Comparison of ENCODE assay signal across 9 mouse cellular contexts in genomic region chr1:132851771-132852170, GRCm38 (mm10). TPM values are rescaled to one million over a fixed set of nuclear protein-coding genes. Genes with fewer than 3 reads are reported as not detected.
DNase-seq lines count a peak whose midpoint lies in the region; ATAC-seq lines count a peak whose summit lies in the region.
"Had no signal": no experiment of that assay in that cellular context is flagged by ENCODE, and none has a peak within 500 bp of the region (broad histone marks: within the 10 kb centered on the region; RNA-seq: fewer than 3 reads in every experiment).

No protein-coding gene starts in this region.

- 33% methylated on average over 4 of the region's 4 CpGs for WGBS in lung, embryonic 16.5 days
- WGBS in heart, embryonic 11.5 days (ENCODE audit: insufficient replicate concordance): 34% methylated on average over 4 of the region's 4 CpGs
- 25% methylated on average over 4 of the region's 4 CpGs for WGBS in midbrain, embryonic 14.5 days

- H3K27me3 ChIP-seq in lung, embryonic 16.5 days (ENCODE audit: control insufficient read depth, insufficient read depth, low read depth, low read length): no peaks in the 10 kb centered on the region
- H3K27me3 ChIP-seq in heart, embryonic 11.5 days (ENCODE audit: control insufficient read depth, insufficient read depth, low read length): no peaks in the 10 kb centered on the region
- H3K27me3 ChIP-seq in midbrain, embryonic 14.5 days (ENCODE audit: control insufficient read depth, insufficient read depth, low read length): no peaks in the 10 kb centered on the region

- no peak overlapping the region for H3K4me2 ChIP-seq in lung, embryonic 16.5 days (ENCODE audit: low read depth, low read length)
- no peak overlapping the region for H3K4me2 ChIP-seq in heart, embryonic 11.5 days
- H3K4me2 ChIP-seq in midbrain, embryonic 14.5 days (ENCODE audit: low read length): no peak overlapping the region

- H3K9me3 ChIP-seq in lung, embryonic 16.5 days (ENCODE audit: control insufficient read depth, low read length): peaks cover 4% of the 10 kb centered on the region
- H3K9me3 ChIP-seq in heart, embryonic 11.5 days (replicated peaks; ENCODE audit: control insufficient read depth, low read length): peaks cover 4% of the 10 kb centered on the region
- H3K9me3 ChIP-seq in midbrain, embryonic 14.5 days (ENCODE audit: control insufficient read depth, low read length): peaks cover 18% of the 10 kb centered on the region; the same call in 1 of the 2 replicates

- no peak overlapping the region for H3K9ac ChIP-seq in lung, embryonic 16.5 days (ENCODE audit: low read length)
- H3K9ac ChIP-seq in heart, embryonic 11.5 days (ENCODE audit: low read depth, low read length): no peak overlapping the region
- no peak overlapping the region for H3K9ac ChIP-seq in midbrain, embryonic 14.5 days (replicated peaks; ENCODE audit: low read length)

- H3K4me1 ChIP-seq in lung, embryonic 16.5 days (replicated peaks; ENCODE audit: control insufficient read depth, insufficient read depth, low read length): no peaks in the 10 kb centered on the region; the same call in none of the 2 replicates
- peaks cover 29% of the 10 kb centered on the region for H3K4me1 ChIP-seq in heart, embryonic 11.5 days (ENCODE audit: control insufficient read depth, insufficient read depth, low read length)
- H3K4me1 ChIP-seq in midbrain, embryonic 14.5 days (ENCODE audit: control insufficient read depth, insufficient read depth, low read length): peaks cover 4% of the 10 kb centered on the region

- H3K4me3 ChIP-seq in lung, embryonic 16.5 days (ENCODE audit: low read length): no peak overlapping the region
- no peak overlapping the region for H3K4me3 ChIP-seq in heart, embryonic 11.5 days (ENCODE audit: low read depth, low read length)
- H3K4me3 ChIP-seq in midbrain, embryonic 14.5 days (replicated peaks; ENCODE audit: low read depth, low read length): no peak overlapping the region

- H3K27ac ChIP-seq in lung, embryonic 16.5 days (ENCODE audit: low read length): no peak overlapping the region
- H3K27ac ChIP-seq in heart, embryonic 11.5 days (ENCODE audit: low read depth, low read length): peak overlapping the region; percentile 76
- peak overlapping the region; percentile 26; the same call in 1 of the 2 replicates for H3K27ac ChIP-seq in midbrain, embryonic 14.5 days (replicated peaks; ENCODE audit: low read depth, low read length)

- ATAC-seq in lung, embryonic 16.5 days (ENCODE audit: low read depth): peak; percentile 43; the same call in 1 of the 2 replicates
- ATAC-seq in heart, embryonic 11.5 days (replicated peaks; ENCODE audit: insufficient number of reproducible peaks, low FRiP score, low TSS enrichment): peak; percentile 63; the same call in 1 of the 2 replicates
- no peak for ATAC-seq in midbrain, embryonic 14.5 days (ENCODE audit: low FRiP score, low TSS enrichment)

- peak; percentile 72 to 76 for DNase-seq in adrenal gland, adult (ENCODE audit: inconsistent age in 2 of 2, low spot score in 1 of 2)
- no peak for DNase-seq in adrenal gland, postnatal 4 days (ENCODE audit: low spot score in 2 of 2)
- no peak for DNase-seq in lung, postnatal 25 days (ENCODE audit: low spot score)
- DNase-seq in midbrain, embryonic 14.5 days: peak; percentile 62
- DNase-seq in thymus, postnatal 14 days: no peak
- no peak for DNase-seq in layer of hippocampus, adult 9-10 months (ENCODE audit: low spot score)
- DNase-seq: kidney, postnatal 25 days had no signal

- no peaks in the 10 kb centered on the region for H3K36me3 ChIP-seq in lung, embryonic 16.5 days (ENCODE audit: control insufficient read depth, insufficient read depth, low read length)
- no peaks in the 10 kb centered on the region for H3K36me3 ChIP-seq in heart, embryonic 11.5 days (ENCODE audit: control insufficient read depth, insufficient read depth, low read length)
- no peaks in the 10 kb centered on the region for H3K36me3 ChIP-seq in midbrain, embryonic 14.5 days (ENCODE audit: control insufficient read depth, insufficient read depth, low read length)

RNA-seq across cellular contexts. Expression of gene Lrrn2, which starts 28.3 kb away (rescaled TPM):
- total RNA-seq in adrenal gland, postnatal 4 days (2021): 10 to 100 TPM; 10.9 to 13.2 TPM
- 2.7 and 3.3 TPM in 2 replicates for polyA plus RNA-seq in lung, embryonic 16.5 days (2015; fragmentation: Nextera tagmentation; extraction: Ambion mirVana)
- 5.7 and 6.2 TPM in 2 replicates for polyA plus RNA-seq in heart, embryonic 11.5 days (2014; fragmentation: Nextera tagmentation; extraction: Ambion mirVana)
- polyA plus RNA-seq in midbrain, embryonic 14.5 days (2014; fragmentation: Nextera tagmentation; extraction: Ambion mirVana): 36.5 and 37.0 TPM in 2 replicates

Comparison
In these comparisons a context has a peak if more than half of its experiments do, and no peak if none do; other contexts are left out.
1. DNase-seq: peak in adrenal gland, adult (2 of 2) and midbrain, embryonic 14.5 days (single experiment); none in adrenal gland, postnatal 4 days (0 of 2), lung, postnatal 25 days (single experiment), thymus, postnatal 14 days (single experiment) and layer of hippocampus, adult 9-10 months (single experiment).